In genomic region chr2:152436983-152437860, GRCm38 (mm10) we compare ENCODE assay signal across 9 mouse cellular contexts. TPM values are rescaled to one million over a fixed set of nuclear protein-coding genes. Genes with fewer than 3 reads are reported as not detected.
DNase-seq lines count a peak whose midpoint lies in the region; ATAC-seq lines count a peak whose summit lies in the region.
"Had no signal": no experiment of that assay in that cellular context is flagged by ENCODE, and none has a peak within 500 bp of the region (broad histone marks: within the 10 kb centered on the region; RNA-seq: fewer than 3 reads in every experiment).

No protein-coding gene starts in this region.

- peak overlapping the region; percentile 78 for H3K27ac ChIP-seq in forebrain, embryonic 10.5 days
- H3K27ac ChIP-seq in heart, embryonic 15.5 days = peak overlapping the region; percentile 93
- no peak overlapping the region for H3K27ac ChIP-seq in liver, embryonic 12.5 days
- H3K27ac ChIP-seq in stomach, embryonic 15.5 days = no peak overlapping the region
- H3K27ac ChIP-seq: macrophage had no signal

- H3K27me3 ChIP-seq in forebrain, embryonic 10.5 days (ENCODE audit: poor library complexity, severe bottlenecking) = peaks cover 5% of the 10 kb centered on the region; the same call in 1 of the 2 replicates
- H3K27me3 ChIP-seq in heart, embryonic 15.5 days = no peaks in the 10 kb centered on the region
- H3K27me3 ChIP-seq in liver, embryonic 12.5 days (replicated peaks) = 0 out of 2 replicates have a peak, but pooled peaks cover 4% of the 10 kb centered on the region
- H3K27me3 ChIP-seq in stomach, embryonic 15.5 days (replicated peaks) = no peaks in the 10 kb centered on the region

- peaks cover 19% of the 10 kb centered on the region for H3K4me1 ChIP-seq in forebrain, embryonic 10.5 days
- peaks cover 25% of the 10 kb centered on the region for H3K4me1 ChIP-seq in heart, embryonic 15.5 days (replicated peaks)
- peaks cover 16% of the 10 kb centered on the region for H3K4me1 ChIP-seq in liver, embryonic 12.5 days
- H3K4me1 ChIP-seq in stomach, embryonic 15.5 days = peaks cover 7% of the 10 kb centered on the region; the same call in 1 of the 2 replicates

- peak; percentile 69 to 78 for DNase-seq in CD8-positive naive resting alpha-beta T cell, adult 2 months (ENCODE audit: low read depth in 2 of 2, low spot score in 2 of 2)
- peak; percentile 74 for DNase-seq in c-Kit-positive CD71-negative TER-119-negative erythroid progenitor cells, embryonic 14.5 days (ENCODE audit: low read depth)
- peak; percentile 84 for DNase-seq in forebrain, embryonic 10.5 days (ENCODE audit: extremely low spot score, low spot score)
- DNase-seq in kidney, postnatal 14 days = peak; percentile 88
- peak; percentile 87 for DNase-seq in neural tube, embryonic 10.5 days (ENCODE audit: extremely low spot score, low spot score)

- H3K4me3 ChIP-seq in forebrain, embryonic 10.5 days = peak overlapping the region; percentile 47
- H3K4me3 ChIP-seq in heart, embryonic 15.5 days = peak overlapping the region; percentile 34
- peak overlapping the region; percentile 41 for H3K4me3 ChIP-seq in liver, embryonic 12.5 days
- peak overlapping the region; percentile 26 for H3K4me3 ChIP-seq in stomach, embryonic 15.5 days (replicated peaks)

- H3K4me2 ChIP-seq in heart, embryonic 15.5 days = peak overlapping the region; percentile 70
- H3K4me2 ChIP-seq in liver, embryonic 12.5 days = peak overlapping the region; percentile 68
- H3K4me2 ChIP-seq in stomach, embryonic 15.5 days = peak overlapping the region; percentile 62

- ATAC-seq in heart, embryonic 15.5 days (replicated peaks; ENCODE audit: insufficient number of reproducible peaks, insufficient read depth, low FRiP score, low read depth) = peak; percentile 58
- peak; percentile 66 for ATAC-seq in liver, embryonic 12.5 days
- peak; percentile 64 for ATAC-seq in stomach, embryonic 15.5 days (ENCODE audit: insufficient read depth, low FRiP score, low read depth)

- 3% methylated on average over 23 of the region's 23 CpGs for WGBS in forebrain, embryonic 10.5 days
- 3% methylated on average over 22 of the region's 23 CpGs for WGBS in heart, embryonic 15.5 days
- 3% methylated on average over 23 of the region's 23 CpGs for WGBS in liver, embryonic 12.5 days (ENCODE audit: insufficient replicate concordance)
- 3% methylated on average over 23 of the region's 23 CpGs for WGBS in stomach, embryonic 15.5 days

- no peaks in the 10 kb centered on the region for H3K9me3 ChIP-seq in forebrain, embryonic 10.5 days
- H3K9me3 ChIP-seq in heart, embryonic 15.5 days (replicated peaks) = no peaks in the 10 kb centered on the region
- H3K9me3 ChIP-seq in liver, embryonic 12.5 days (replicated peaks) = no peaks in the 10 kb centered on the region
- no peaks in the 10 kb centered on the region for H3K9me3 ChIP-seq in stomach, embryonic 15.5 days

- peak overlapping the region; percentile 61 for H3K9ac ChIP-seq in heart, embryonic 15.5 days
- no peak overlapping the region; the same call in 1 of the 2 replicates for H3K9ac ChIP-seq in liver, embryonic 12.5 days
- no peak overlapping the region for H3K9ac ChIP-seq in stomach, embryonic 15.5 days

- no peaks in the 10 kb centered on the region for H3K36me3 ChIP-seq in forebrain, embryonic 10.5 days (replicated peaks)
- H3K36me3 ChIP-seq in heart, embryonic 15.5 days = no peaks in the 10 kb centered on the region
- no peaks in the 10 kb centered on the region for H3K36me3 ChIP-seq in liver, embryonic 12.5 days
- no peaks in the 10 kb centered on the region for H3K36me3 ChIP-seq in stomach, embryonic 15.5 days

RNA-seq across cellular contexts. Expression of gene 6820408C15Rik, which starts 21.8 kb away (rescaled TPM):
- 0.76 and 1.0 TPM in 2 replicates for polyA plus RNA-seq in forebrain, embryonic 10.5 days (2016; fragmentation: Nextera tagmentation; extraction: Ambion mirVana)
- polyA plus RNA-seq in heart, embryonic 15.5 days (2015; fragmentation: Nextera tagmentation; extraction: Ambion mirVana) = 2.0 and 2.4 TPM in 2 replicates
- polyA plus RNA-seq in liver, embryonic 12.5 days (2016; fragmentation: Nextera tagmentation; extraction: Ambion mirVana) = 0.27 and 0.35 TPM in 2 replicates
- polyA plus RNA-seq in stomach, embryonic 15.5 days (2015; fragmentation: Nextera tagmentation; extraction: Ambion mirVana) = 0.52 and 0.85 TPM in 2 replicates
- polyA plus RNA-seq: macrophage had no signal

RNA-seq across cellular contexts. Expression of gene Zcchc3, which starts 22.4 kb away (rescaled TPM):
- 46.5 and 50.0 TPM in 2 replicates for polyA plus RNA-seq in forebrain, embryonic 10.5 days (2016; fragmentation: Nextera tagmentation; extraction: Ambion mirVana)
- polyA plus RNA-seq in heart, embryonic 15.5 days (2015; fragmentation: Nextera tagmentation; extraction: Ambion mirVana) = 30.8 and 31.7 TPM in 2 replicates
- 29.4 and 29.7 TPM in 2 replicates for polyA plus RNA-seq in liver, embryonic 12.5 days (2016; fragmentation: Nextera tagmentation; extraction: Ambion mirVana)
- 40.0 and 40.1 TPM in 2 replicates for polyA plus RNA-seq in stomach, embryonic 15.5 days (2015; fragmentation: Nextera tagmentation; extraction: Ambion mirVana)

RNA-seq across cellular contexts. Expression of gene Defb23, which starts 27.2 kb away (rescaled TPM):
- polyA plus RNA-seq in forebrain, embryonic 10.5 days (2016; fragmentation: Nextera tagmentation; extraction: Ambion mirVana) = not detected in 2 replicates
- polyA plus RNA-seq in heart, embryonic 15.5 days (2015; fragmentation: Nextera tagmentation; extraction: Ambion mirVana) = not detected in 2 replicates
- not detected in 2 replicates for polyA plus RNA-seq in liver, embryonic 12.5 days (2016; fragmentation: Nextera tagmentation; extraction: Ambion mirVana)
- polyA plus RNA-seq in stomach, embryonic 15.5 days (2015; fragmentation: Nextera tagmentation; extraction: Ambion mirVana) = not detected in 2 replicates
- polyA plus RNA-seq: macrophage had no signal

RNA-seq across cellular contexts. Expression of gene Sox12, which starts 39.4 kb away (rescaled TPM):
- 9.3 and 9.5 TPM in 2 replicates for polyA plus RNA-seq in forebrain, embryonic 10.5 days (2016; fragmentation: Nextera tagmentation; extraction: Ambion mirVana)
- polyA plus RNA-seq in heart, embryonic 15.5 days (2015; fragmentation: Nextera tagmentation; extraction: Ambion mirVana) = 6.5 and 7.0 TPM in 2 replicates
- polyA plus RNA-seq in liver, embryonic 12.5 days (2016; fragmentation: Nextera tagmentation; extraction: Ambion mirVana) = 3.5 and 3.7 TPM in 2 replicates
- 7.2 and 8.0 TPM in 2 replicates for polyA plus RNA-seq in stomach, embryonic 15.5 days (2015; fragmentation: Nextera tagmentation; extraction: Ambion mirVana)

RNA-seq across cellular contexts. Expression of gene Defb20, which starts 39.6 kb away (rescaled TPM):
- polyA plus RNA-seq in forebrain, embryonic 10.5 days (2016; fragmentation: Nextera tagmentation; extraction: Ambion mirVana) = not detected in 2 replicates
- not detected in 2 replicates for polyA plus RNA-seq in heart, embryonic 15.5 days (2015; fragmentation: Nextera tagmentation; extraction: Ambion mirVana)
- polyA plus RNA-seq in liver, embryonic 12.5 days (2016; fragmentation: Nextera tagmentation; extraction: Ambion mirVana) = not detected in 2 replicates
- polyA plus RNA-seq in stomach, embryonic 15.5 days (2015; fragmentation: Nextera tagmentation; extraction: Ambion mirVana) = not detected in 2 replicates
- polyA plus RNA-seq: macrophage had no signal

Comparison
In these comparisons a context has a peak if more than half of its experiments do, and no peak if none do; other contexts are left out.
1. H3K27ac ChIP-seq: peak in forebrain, embryonic 10.5 days (single experiment) and heart, embryonic 15.5 days (single experiment); none in liver, embryonic 12.5 days (single experiment) and stomach, embryonic 15.5 days (single experiment).
2. Peak in every context shown above with its lines, with median percentiles within 50 percentile points of each other: DNase-seq, H3K4me3 ChIP-seq, ATAC-seq and H3K4me2 ChIP-seq.